Mouse (Mus musculus) olfactory bulb, adult 2 months (tissue): ENCODE measurements around the gene Snn.

ENCODE experiments used
- CTCF ChIP-seq: fragments of 200-500 bp; IDR thresholded peaks from 2 replicates; pipeline ENCODE4 v1.5.1; 2012; ENCODE audit warnings: low read depth, mild to moderate bottlenecking, low read length, moderate library complexity; ENCODE audit not compliant: insufficient read depth
- POLR2A ChIP-seq: fragments of 200-500 bp; IDR thresholded peaks from 2 replicates; pipeline ENCODE4 v1.6.1; 2012; ENCODE audit warnings: mild to moderate bottlenecking, low read depth, low read length, moderate library complexity; ENCODE audit not compliant: insufficient read depth

DNA sequence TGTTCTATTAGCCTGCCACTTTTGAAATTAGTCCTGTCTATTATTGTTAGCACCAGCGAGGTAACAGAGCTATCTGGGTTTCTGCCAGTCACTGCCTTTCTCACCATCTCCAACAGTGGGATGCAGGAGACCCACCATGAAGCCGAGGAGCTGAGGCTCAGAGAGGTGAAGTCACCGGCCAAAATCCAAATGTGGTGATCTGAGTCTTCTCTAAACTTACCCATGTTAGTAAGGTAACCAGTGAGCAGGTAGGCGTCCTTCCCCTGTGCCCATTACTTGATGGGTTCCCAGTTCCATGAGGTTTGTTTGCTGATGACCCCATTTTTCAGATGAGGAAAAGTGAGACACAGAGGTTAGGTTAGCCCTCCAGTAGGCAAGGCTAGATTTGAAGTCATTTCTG, 3.6 kb downstream of the Snn start:
- TF ChIP-seq CTCF (no peak), POLR2A (no peak)
